Mouse (Mus musculus) layer of hippocampus, postnatal 36 days (tissue): ENCODE results near the gene Syt8. TPM values are rescaled to one million over a fixed set of nuclear protein-coding genes. Genes with fewer than 3 reads are reported as not detected.
A peak's percentile ranks its signal among the peaks of the same experiment; 100 is the strongest.

Experiments
- DNase-seq, 2 experiments: peaks; one replicate each; pipeline ENCODE4 v3.0.0; 2022
- total RNA-seq, 2 experiments: library from RNA; stranded (reverse); gene quantifications; 2 replicates each; pipeline ENCODE4 v1.2.3; 2021

Syt8 gene
- total RNA-seq, 2 experiments from 2014 or later, result not detected

DNA sequence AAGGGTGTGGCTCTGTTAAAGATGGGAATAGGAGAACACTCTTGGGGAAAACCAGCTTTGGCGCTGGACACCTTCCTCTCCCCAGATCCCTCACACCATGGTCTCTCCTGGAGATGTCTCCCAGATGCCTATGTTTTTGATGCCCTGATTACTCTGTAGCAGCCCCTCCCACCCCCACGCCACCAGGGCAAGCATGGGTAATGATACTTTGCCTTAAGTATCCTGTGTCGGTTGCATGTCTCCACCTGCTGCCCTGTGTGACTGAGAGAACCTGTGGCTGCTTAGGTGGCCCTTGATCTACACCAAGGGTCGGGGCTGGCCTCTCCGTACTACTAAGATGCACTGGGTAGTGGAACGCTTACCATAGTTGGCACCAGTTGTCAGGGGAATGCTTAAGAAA lies 43.4 kb downstream of the Syt8 start:
- no peak for DNase-seq

DNA sequence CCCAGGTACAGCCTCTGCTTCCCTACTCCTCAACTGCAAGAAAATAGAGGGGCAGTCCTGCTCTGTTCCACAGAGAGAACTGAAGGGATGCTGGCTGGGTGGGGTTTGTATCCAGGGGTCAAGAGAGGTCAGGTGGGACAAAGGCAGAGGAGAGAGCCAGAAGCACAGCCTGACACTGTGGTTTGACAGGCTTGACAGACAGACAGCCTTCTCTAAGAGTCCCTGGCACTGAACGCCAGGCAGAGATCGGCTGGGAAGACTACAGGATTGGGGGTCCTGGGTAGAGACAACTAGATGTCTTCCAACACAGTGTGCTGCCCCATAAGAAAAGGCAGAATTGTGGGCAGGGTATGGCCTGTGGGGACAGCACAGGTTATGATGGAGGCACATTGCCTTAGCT lies 43.9 kb downstream of the Syt8 start:
- no peak for DNase-seq

DNA sequence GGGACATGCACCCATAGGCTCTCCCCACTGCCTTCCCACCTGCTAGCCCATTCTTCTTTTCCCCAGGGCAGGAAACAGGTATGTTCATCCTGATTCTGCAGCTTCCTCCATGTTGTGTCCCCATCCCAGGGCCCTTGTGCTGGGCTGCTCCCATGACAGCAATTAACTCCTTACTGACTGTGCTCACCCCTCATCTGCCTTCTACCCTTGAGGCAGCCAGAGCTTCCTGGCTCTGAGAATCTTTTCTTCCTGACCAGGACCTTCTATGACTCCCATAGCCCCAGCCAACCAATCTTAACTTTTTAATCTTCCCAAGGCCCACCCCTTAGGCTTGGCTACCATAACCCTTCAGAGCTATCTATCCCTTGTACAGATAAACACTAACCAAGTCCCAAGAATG lies 44.7 kb downstream of the Syt8 start:
- DNase-seq, result no peak

DNA sequence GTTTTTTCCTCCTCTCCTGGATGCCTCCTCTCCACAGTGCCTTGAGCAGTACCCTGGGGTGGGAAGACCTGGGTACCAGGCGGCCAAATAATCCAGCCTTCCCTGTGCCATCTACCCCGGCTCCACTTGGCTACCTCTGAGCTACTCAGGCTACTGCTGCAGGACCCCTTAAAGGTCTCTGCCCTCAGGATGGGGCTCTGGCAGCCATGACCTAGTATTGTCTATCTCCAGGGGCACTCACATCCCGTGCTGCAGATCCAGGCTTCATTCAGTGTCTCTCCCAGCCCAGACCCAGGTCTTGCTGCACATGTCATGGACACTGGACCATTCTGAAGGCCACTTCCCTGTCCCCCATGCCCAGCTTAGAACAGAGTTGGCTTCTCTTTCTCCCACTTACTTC lies 45.2 kb downstream of the Syt8 start:
- no peak for DNase-seq

DNA sequence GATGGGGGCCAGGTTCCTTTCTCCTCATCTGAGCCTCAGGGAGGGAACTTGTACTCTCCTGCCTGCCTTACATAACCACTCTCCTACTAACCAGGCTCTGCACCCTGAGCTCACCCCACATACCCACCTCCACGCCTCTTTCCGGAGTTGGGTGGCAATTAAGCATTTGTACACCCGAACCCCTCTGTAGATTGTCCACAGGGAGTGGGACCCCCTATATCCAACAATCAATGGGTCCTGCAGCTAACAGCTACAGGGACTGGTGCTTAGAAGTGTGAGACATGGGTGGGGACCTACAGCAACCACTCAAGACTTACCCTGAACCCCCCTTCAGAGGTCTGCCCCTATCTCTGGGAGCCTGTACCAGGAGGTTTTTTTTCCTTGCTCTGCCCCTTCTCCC lies 46.0 kb downstream of the Syt8 start:
- DNase-seq, result no peak

DNA sequence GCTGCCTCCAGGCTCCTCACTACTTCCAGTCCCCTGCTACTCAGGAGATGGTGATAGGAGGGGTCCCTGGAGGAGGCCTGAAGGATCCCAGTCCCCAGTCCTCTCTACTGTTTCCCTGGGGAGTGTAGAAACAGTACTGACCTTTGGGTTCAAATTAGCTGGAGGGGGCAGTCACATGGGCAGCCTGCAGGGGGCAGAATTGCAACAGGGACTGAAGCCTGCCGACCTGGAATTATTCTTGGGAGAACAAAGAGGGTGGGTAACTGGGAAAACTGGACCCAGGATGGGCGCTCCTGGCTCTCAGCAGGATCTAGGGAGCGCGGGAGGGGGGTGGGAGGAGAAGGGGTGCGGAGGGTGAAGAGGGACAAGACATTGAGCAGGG lies 46.5 kb downstream of the Syt8 start:
- peak; percentile 26 to 40 for DNase-seq

DNA sequence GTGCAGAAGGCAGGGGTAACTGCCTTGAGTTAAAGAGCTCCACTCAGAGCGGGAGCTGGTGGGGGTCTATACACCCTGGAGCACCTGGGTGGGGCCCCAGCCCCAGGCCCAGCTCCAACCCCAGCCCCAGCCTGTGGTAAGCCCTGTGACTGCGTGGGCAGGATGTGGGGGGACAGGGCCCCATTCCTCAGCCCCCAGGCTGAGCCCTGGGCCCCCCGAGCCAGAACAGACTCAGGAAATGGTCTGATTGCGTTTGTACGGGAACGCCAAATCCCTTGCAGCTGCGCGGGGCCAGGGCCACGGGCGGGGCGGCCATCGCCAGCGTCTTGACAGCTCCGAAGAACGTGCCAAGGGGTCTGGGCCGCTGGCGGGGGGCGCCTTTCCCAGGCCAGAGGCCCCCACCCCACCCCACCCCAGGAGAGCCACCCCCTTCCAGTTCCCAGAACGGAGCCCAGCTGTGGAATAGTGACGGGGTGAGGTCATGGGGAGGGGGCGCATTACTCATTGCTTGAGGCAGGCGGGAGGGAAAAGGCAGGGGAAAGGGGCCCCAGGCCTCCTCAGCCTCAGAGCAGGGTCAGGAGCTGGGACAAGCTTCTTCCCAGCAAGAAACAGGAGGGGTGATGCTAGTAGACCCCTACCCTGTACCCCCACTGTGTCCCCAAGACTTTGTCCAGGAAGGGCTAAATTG lies 47.1 kb downstream of the Syt8 start:
- no peak for DNase-seq

DNA sequence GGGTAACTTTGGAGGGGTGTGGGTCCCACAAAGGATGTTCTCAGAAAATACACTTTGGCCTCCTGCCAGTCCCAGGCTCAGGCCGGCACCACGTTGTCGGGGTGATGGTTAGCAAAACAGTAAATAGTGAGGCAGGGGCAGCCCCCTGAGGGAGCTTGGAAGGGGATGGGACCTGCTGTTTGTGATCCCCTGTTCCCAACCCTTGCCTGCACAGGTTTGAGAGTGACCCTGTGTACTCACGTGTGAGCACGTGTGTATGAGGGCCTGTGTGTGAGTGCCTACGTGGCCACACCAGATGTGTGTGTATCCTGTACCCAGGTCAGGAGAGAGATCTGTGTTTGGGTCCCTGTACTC lies 47.6 kb downstream of the Syt8 start:
- no peak for DNase-seq

DNA sequence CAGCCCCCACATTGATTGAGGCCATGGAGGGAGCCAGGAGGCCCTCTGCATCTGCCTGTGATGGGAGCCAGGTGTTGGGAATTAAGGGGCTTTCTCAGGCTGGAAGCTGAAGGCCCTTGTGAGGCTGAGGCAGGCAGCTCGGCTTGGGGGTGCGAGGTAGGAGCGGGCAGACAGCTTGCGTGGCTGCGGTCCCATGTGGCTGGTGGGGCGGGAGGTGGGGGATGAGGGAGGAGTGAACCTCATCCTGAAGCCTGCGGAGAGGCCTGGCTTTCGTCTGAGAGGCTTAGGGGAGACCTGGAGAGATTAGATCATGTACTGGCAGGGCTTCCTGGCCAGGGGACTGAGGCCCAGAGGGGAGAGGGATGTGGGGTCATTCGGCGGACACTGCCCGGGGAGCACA lies 48.5 kb downstream of the Syt8 start:
- no peak for DNase-seq

DNA sequence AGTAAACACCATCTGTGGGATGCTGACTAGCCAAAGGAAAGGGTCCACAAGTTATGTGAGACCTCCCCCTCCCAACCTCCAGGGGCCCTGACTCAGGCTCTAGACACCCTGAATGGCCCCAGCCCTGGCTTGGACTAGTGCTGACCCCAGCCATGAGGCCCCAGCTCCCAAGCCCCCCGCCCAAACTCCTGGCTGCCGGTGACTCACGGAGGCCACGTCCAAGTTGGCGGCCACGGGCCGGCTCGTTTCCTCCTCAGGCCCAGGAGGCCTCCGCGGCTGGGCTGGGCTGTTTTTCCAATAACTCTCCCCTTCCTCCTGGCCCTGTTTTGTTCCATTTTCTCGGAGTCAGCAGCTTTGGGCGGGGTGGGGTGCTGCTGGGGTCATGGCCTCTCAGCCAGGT lies 50.1 kb downstream of the Syt8 start:
- no peak for DNase-seq

DNA sequence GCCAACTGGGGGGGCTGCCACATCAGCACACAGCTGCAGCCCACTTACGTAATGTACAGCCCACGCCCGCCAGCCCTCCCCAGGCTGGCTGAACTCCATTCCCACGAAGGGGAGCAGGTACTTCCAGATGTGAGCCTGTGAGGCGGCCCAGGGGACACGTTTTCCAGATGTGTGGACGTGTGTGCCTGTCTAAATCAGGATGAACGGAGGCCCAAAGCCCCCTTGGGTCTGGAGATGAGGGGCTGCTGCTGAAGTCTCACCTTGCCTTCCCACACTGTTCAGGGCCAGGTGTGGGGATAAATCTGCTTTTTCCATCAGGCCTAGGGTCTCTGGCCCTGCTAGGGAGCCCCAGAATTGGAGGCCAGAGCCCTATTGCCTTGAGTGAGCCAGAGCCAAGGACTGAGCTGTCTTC lies 52.1 kb downstream of the Syt8 start:
- DNase-seq, result no peak

DNA sequence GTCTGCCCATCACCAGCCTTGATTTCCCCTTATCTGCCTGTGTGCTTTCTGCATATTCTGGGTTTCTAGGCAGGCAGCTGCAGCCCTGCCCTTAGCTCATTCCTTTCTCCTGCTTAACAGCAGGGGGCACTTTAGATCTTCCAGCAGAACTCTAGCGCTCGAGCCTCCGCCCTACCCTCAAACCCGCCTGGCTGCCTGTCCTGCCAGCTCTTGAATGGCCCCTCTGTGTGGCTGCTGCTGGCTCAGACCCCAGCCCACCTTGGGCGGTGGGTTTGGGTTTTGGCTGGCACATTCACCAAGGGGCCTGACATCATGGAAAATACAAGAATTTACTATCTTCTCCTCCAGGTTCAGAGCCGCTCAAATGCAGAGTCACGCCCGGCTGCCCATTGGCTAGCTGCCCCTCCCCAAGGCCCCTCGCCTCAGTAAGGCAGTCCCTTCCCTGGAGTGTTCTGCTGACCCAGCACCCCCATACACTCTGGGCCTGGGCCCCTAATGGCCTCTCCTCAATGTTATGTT lies 52.8 kb downstream of the Syt8 start:
- DNase-seq, result peak; percentile 36 to 42

DNA sequence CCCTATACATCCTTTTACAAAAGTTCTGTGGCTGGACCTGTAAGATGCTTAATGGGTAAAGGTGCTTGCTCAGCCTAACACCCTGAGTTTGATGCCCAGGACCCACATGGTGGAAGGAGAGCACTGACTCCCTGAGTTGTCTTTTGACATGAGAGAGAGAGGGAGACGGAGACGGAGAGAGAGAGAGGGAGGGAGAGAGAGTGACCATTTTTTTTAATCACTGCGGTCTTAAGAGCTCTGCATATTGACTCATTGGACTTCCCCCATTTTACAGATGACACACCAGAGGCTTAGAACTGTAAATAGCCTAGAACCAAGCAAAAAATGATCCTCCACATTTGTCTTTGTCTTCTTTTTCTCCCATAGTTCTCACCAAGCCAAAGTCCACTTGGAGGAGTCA lies 53.4 kb downstream of the Syt8 start:
- no peak for DNase-seq

Other genes starting within 250 kb of the Syt8 start
- gene Gm10153, start 244.5 kb upstream of the Syt8 start, total RNA-seq, result not detected
- not detected for gene Krtap5-3, start 233.5 kb upstream of the Syt8 start, total RNA-seq
- gene Gm7579, start 223.0 kb upstream of the Syt8 start, total RNA-seq, result not detected
- not detected for gene Krtap5-5, start 204.9 kb upstream of the Syt8 start, total RNA-seq
- gene Gm40460, start 193.8 kb upstream of the Syt8 start, total RNA-seq, result not detected
- gene Gm2431, start 176.5 kb upstream of the Syt8 start, total RNA-seq, result not detected
- not detected for gene Gm4559, start 160.5 kb upstream of the Syt8 start, total RNA-seq
- gene Krtap5-1, start 137.7 kb upstream of the Syt8 start, total RNA-seq, result not detected
- not detected for gene Krtap5-4, start 131.3 kb upstream of the Syt8 start, total RNA-seq
- gene Ifitm10, start 61.1 kb upstream of the Syt8 start, total RNA-seq, result 10 to 100 TPM; 34.2 to 35.7 TPM
- not detected for gene Gm49369, start 52.2 kb upstream of the Syt8 start, total RNA-seq
- gene Ctsd, start 46.8 kb upstream of the Syt8 start, total RNA-seq, result 100 to 1,000 TPM; 289 to 292 TPM
- gene Tnni2, start 7.0 kb downstream of the Syt8 start, total RNA-seq, result not detected
- gene Lsp1, start 26.0 kb downstream of the Syt8 start, total RNA-seq, result 1 to 10 TPM; 1.2 to 3.4 TPM
- not detected for gene Tnnt3, start 64.0 kb downstream of the Syt8 start, total RNA-seq
- 10 to 100 TPM in 1 of 2 experiments, 1 to 10 TPM in 1; 4.8 to 13.8 TPM for gene Mrpl23, start 97.8 kb downstream of the Syt8 start, total RNA-seq
- 100 to 1,000 TPM in 1 of 2 experiments, 10 to 100 TPM in 1; 61.7 to 106 TPM for gene Igf2, start 232.0 kb downstream of the Syt8 start, total RNA-seq
- gene Gm49394, start 235.1 kb downstream of the Syt8 start, total RNA-seq, result under 1 TPM in 1 of 2 experiments, not detected in 1; 0.32 TPM